Mouse (Mus musculus): ENCODE measurements around the gene Add2.

Add2 gene

DNA sequence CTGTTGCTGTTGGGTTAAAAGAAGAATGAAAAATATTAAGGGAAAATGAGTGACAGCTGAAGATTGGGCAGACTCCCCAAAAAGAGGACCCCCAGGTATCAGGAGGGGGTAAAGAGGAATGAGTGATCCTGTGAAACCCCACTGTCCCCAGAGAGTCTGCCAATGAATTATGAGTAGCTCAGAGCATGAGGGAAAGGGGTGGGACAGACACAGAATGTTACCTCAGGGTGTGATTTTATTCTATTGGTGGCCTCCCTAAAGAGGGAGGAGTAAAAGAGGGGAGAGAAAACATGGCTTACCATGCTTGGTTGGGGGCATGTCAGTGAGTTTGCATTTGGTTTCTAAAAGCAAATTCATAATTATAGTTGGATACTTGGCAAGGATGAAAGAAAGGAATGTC lies 50.8 kb downstream of the Add2 start:
- no peak for DNase-seq (ENCODE audit: low read depth)

DNA sequence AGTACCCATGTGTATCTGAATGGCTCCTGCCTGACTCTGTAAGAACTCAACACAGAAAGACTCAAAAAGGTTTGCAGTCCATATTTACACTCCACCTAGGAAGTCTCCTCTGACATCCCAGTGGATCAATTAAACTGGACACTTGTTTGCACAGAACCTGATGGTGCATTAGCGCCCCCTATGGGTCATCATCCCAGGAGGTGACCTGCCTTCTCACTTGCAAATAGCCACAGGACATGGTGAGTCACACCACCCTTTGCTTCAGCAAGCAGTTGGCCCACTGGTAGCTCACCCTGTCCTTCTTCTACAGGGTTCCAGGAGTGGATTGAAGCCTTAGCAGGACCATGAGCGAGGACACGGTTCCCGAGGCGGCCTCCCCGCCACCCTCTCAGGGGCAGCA lies 57.0 kb downstream of the Add2 start:
- peak; percentile 28 for DNase-seq (ENCODE audit: low read depth)

DNA sequence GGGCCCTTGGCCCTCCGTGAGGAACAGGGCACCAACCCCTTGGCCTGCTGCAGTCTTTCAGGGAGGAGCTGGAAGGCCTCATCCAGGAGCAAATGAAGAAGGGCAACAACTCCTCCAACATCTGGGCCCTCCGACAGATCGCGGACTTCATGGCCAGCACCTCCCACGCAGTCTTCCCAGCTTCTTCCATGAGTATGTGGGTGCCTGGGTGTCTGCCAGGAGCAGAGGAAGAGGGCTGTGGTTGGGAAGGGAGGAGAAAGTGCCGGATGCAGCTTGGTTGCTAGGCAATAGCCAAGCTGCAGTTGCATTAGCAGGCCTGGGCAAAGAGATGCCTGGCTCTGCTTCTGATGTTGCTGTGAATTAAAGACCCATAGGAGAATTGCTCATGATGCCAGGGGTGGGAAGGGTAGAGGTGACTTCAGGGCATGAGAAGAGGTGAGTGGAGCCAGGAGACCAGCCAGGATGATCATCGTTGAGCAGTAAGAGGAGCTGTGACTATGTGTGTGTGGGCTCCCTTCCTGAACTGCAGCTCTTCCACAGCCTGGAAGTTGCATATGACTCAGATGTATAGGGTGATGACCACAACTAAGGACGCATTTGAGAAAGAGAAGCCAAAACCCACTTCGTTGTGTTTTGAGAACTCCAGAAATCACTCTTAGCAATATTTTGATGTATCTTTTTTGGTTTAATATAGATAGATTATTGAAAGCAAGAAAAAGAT lies 58.5 kb downstream of the Add2 start:
- no peak for DNase-seq (ENCODE audit: low read depth)

DNA sequence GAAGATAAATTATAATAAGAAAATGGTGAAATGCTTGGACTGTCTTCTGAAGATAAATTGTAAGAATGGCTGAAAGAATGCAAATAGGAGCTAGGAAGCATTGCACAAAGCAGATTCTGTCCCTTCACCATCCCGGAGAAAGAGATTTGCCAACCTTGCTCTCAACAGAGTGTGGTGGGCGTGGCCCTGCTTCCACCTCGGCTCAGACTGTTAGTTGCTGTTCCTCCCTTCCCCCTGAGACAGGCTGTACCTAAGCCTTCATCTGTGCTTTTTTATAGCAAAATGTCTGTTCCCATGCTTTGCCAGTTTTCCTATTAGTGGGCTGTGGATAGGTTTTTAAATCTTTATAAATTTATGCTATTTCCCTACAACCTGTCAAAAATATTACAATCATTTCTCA lies 59.3 kb downstream of the Add2 start:
- no peak for DNase-seq (ENCODE audit: low read depth)

DNA sequence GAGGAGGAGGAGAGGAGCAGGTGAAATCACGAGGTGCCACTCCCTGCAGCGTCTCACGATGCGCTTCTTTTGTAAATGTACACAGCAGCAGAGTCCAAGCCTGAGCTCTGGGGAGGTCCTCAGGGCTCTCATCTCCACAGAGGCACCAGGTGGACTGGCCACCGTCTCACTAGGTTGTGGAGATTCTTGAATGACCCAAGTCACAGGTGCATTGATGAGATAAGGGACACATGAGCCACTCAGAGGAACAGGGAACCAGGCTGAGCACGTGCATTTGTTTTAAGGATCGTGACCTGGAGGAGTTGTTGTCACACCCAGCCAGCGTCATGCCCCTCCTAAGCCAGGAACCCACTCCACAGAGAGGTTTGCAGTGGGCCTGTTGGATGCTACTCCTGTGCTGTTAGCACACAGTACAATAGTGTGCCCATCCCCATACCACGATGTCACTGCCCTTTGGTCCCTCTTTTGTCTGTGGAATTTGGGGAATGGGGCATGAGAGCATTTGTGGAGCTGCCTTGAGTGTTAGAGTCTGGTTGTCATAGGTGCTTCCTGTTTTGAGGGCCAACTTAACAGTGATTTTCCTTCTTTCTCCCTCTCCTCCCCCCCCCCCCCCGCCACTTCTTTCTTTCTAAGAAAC lies 65.8 kb downstream of the Add2 start:
- no peak for DNase-seq (ENCODE audit: low read depth)

DNA sequence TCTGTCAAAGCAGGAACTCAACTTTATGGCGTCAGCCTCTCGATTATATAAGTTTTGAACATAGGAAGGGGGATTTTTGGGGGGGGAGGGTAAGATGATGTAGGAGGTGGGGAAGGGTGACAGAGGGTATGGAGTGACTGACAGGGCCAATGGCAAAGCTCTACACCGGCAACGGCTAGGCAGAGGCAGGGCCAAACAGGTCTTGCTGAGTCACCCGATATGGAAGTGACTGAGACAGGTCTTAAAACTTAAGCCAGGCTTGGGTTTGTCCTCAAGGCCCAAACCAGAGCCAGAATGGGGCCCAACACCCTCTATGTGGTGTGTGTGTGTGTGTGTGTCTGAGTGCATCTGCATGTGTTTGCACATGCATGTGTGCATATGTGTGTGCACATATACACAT lies 67.0 kb downstream of the Add2 start:
- DNase-seq (ENCODE audit: low read depth): no peak

DNA sequence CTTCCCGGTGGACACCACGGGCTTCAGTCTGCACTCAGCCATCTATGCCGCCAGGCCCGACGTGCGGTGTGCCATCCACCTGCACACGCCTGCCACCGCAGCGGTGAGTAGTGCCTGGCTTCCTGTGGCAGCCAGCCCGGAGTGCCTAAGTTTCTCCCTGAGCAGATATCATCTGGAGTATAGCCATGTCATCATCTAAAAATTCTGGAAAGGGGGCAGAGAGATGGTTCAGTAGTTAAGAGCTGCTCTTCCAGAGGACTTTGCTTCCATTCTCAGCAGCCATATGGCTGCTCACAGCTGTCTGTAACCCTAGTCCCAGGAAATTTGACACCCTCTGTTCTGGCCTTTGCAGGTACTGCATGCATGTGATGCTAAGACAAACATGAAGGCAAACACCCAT lies 68.3 kb downstream of the Add2 start:
- no peak for DNase-seq (ENCODE audit: low read depth)

DNA sequence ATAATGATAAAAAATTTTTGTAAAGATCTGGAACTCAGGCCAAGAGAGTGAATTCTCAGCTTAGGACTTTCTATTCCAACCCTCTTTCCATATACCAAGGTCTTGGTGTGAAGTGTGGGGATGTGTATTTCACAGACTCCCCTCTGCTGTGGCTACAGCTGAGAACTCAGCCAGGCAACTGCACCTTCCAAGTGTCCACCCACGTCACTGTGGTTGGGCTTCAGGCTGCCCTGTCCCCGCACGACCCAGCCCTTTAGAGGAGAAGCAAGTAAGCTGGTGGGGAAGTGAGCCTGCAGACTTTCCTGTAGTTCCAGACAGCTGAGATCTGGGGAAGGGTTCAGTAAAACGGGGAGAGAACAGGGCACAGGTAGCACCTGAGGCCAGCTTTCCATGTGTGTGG lies 68.7 kb downstream of the Add2 start:
- no peak for DNase-seq (ENCODE audit: low read depth)

DNA sequence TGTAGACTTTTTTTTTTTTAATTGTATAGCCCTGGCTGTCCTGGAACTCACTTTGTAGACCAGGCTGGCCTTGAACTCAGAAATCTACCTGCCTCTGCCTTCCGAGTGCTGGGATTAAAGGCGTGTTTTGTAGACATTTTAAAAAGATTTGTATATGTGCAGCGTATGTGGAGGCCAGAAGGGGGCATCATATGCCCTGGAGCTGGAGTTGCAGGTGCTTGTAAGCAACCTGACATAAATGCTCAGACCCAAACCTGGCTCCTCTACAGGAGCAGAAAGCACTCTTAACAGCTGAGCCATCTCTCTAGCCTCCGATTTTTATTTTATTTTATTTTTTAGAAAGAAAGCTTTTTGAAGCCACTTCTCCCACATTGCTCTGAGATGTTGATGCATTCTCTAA lies 70.5 kb downstream of the Add2 start:
- peak; percentile 4 for DNase-seq (ENCODE audit: low read depth)

DNA sequence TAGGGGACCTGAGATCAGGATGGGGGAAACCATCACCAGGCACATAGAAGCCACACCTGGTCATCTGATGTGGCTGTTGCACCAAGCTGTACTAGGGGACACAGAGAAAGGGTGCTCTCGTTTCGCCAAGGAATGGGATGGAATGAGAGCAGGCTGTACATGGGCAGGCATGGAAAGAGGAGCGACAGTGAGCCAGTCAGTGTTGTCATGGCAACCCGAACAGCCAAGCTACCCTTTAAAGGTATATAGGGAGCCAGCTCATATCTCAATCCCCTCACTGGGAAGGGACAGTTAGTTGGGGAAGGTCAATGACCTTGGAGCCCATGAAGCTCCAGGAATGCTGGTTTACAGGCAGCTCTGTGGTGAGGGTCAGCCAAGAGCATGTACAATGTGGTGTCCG lies 73.0 kb downstream of the Add2 start:
- DNase-seq (ENCODE audit: low read depth): no peak

DNA sequence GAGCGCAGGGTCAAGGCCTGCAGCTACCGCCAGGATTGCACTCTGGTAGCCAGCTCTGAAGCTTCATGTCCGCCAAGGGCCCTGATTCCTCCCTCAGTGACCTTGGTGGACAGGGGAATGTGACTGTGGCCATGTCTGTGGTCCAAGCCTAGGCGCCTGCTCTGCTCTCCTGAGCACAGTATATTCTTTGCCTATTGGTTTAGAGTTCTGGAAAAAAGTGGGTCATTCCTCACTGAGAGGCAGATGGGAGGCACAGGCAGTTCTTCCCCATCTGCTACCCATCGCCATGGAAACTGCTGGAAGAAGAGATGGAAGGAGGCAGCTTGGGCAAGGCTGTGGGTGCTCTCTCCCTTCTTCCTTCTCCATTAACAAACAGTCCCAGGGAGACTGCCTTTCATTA lies 74.4 kb downstream of the Add2 start:
- no peak for DNase-seq (ENCODE audit: low read depth)

DNA sequence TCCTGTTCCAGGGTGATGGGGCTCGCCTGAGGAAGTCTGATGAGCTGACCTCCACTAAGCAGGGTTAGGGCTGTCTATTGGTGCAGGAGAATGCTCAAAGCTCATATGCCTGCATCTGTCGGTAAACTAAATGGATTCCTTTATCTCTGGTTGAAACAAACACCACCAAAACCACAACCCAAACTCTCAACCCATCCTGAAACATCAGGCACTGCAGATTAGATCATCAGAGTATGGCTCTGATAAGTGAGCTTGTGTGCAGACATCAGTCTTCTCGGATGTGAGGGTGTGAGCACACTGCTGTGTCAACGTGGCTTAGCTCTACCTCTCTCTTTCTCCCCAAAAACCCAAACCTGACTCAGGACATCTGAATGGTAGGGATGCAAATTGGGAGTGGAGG lies 75.1 kb downstream of the Add2 start:
- DNase-seq (ENCODE audit: low read depth): no peak

DNA sequence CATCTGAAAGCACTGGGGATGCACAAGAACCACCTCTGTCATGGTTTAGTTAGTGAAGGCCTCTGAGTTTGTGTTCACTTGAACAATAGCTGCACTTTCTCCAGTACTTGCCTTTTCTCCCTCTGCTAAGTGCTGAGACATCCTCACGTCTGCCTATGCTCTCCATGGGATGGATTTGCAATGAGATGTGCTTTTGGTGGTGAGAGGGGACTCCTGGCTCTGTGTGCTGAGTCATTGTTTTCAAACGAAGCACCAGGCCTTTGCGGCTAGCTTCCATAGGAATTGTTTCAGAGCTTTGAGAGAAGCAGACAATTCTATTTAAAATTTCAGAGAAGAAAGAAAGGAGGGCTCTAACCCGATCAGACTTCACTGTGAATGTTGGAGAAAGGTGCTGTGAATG lies 76.2 kb downstream of the Add2 start:
- no peak for DNase-seq (ENCODE audit: low read depth)

DNA sequence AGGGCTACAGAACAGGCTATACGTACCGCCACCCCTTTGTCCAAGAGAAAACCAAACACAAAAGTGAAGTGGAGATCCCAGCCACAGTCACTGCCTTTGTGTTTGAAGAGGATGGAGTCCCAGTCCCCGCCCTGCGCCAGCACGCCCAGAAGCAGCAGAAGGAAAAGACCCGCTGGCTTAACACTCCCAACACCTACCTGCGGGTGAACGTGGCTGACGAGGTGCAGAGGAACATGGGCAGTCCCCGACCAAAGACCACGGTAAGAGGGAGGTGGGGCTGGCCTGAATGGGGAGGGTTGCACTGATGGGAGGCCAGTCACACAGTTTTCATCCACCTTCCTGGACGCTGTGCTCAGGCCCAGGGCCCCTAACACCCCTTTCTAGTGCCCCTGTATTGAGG lies 77.6 kb downstream of the Add2 start:
- no peak for DNase-seq (ENCODE audit: low read depth)

DNA sequence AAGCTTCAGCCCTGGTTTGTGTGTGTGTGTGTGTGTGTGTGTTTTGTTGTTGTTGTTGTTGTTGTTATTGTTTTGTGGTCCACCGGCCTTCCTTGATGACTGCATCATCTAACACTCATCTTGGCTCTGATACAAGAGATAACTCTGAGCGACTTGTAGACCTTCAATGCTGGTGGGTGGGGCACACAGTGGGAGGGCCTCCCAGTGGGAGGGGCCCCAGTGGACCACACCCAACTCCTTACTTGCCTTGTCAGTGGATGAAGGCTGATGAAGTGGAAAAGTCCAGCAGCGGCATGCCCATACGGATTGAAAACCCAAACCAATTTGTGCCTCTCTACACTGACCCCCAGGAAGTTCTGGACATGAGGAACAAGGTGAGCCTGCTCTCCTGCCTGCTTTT lies 78.6 kb downstream of the Add2 start:
- DNase-seq (ENCODE audit: low read depth): no peak

DNA sequence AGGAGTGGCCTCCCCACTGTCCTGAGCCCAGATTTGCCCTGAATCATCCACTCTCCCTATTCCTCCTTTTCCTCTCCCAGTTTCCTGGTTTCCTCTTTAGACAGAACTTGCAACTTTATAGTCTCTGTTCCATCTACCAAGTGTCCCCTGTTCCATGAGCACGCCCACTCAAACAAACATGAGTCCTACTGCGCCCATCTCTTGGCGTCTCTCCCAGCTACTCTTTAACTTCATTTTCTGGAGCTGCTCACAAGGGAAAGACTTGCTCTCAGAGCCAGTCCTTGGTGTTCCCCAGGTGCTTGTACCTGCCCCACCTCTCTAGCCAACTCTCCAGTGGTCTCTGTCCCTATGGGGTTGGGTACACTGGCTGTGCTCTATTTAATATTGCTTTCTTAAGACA lies 87.4 kb downstream of the Add2 start:
- no peak for DNase-seq (ENCODE audit: low read depth)

DNA sequence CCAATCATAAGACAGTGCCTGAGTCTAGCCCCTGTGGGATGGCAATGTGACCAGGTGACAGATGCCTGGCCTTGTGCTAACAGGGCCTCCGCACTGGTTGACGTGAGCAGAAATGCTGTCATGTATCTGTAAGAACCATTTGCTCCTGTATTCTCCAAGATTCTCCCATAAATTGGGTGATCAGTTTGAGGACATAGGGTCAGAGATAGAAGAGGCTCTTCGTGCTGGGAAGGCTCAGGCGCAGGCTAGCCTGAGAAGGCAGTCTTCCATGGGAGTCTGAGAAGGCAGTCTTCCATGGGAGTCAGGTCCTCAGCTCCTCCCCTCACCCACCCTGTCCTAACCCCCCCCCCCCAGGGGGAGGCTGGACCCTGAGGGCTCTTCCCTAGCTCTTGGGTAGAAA lies 94.6 kb downstream of the Add2 start:
- DNase-seq (ENCODE audit: low read depth): no peak

DNA sequence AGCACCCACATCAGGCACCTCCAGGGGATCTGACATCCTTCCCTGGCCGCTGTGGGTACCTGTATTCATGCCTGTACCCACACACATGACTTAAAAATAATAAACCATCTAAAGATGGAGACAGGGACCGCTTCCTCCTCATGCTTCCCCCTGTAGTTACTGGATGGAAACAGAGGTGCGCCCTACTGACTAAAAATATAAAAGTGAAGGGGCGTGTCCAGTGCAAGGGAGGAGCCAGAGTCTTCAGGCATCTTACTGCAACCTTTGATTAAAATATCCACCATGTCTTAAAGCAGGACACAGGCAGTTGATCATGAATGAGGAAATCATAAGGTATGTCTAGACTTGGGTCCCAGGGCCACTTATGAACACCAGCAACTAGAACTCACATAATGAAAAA lies 97.3 kb downstream of the Add2 start:
- DNase-seq (ENCODE audit: low read depth): peak; percentile 6

DNA sequence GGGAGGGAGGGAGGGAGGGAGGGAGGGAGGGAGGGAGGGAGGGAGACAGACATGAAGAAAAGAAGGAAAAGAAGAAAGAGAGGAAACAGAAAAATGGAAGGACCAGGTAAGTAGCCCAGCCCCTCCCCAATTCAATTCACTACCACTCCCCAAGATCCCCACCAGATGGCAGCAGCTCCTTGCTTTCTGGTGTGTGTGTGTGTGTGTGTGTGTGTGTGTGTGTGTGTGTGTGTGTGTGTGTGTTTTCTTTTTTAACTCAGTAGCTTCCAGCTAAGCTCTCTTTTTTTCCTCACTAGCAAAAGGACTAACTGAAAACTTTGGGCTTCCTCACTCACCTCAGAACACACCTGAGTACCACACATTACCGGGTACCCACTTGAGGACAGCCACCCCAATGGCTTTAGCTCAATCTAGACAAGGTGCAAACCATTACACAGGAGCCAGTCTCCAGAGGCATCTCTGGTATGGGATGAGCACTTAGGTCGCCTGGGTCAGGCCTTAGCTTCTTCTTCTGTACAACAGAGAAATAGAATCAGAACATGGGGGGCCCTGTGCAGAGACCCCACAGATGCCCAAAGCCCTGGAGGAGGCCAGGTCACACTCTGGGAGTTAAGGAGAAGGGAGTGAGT lies 98.6 kb downstream of the Add2 start:
- DNase-seq (ENCODE audit: low read depth): peak; percentile 74

DNA sequence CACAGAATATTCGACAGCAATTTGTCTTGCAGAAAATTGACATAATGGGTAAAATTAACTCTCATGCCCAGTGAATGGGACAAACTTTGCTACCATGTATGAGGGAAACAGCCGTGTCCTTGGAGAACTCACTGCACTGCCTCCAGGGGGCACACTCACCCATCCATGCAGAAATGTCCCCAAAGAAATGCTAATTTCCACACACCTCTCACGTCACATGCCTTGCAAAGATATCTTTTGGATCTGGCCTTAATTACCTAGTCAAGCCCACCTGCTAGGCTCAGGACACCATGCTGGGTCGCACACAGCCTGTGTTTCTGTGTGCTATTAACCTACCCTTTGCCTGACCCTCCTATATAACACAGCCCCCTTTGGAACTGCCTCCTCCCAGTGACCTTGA lies 100.0 kb downstream of the Add2 start:
- peak; percentile 32 for DNase-seq (ENCODE audit: low read depth)

DNA sequence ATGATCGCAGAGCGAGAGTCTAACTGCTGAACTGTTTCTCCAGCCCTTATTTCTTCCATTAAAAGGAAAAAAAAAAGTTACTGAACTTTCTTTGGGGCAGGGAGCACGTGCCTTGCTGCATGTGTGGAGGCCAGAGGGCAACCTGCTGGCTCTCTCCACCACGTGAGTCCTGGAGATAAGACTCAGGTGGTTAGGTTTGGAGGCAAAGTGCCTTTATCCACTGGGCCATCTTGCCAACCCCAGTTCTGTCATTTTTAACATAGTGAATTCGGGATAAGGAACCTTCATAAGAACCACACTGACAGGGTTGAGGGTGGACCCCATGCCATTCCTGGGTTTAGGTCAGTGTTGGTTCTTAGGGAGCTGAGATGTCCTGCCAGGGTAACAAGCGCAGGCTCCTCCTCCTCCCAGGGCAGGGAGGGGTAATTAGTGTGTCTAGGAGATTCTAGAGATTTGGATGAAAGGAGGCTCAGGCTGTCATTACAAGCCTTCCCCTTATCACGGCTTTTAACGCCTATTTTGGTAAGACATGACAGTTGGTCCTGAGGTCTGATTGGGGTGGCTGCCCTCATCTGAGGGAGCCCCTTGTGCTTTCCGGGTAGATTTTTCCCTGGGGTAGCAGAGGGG lies 101.5 kb downstream of the Add2 start:
- no peak for DNase-seq (ENCODE audit: low read depth)

DNA sequence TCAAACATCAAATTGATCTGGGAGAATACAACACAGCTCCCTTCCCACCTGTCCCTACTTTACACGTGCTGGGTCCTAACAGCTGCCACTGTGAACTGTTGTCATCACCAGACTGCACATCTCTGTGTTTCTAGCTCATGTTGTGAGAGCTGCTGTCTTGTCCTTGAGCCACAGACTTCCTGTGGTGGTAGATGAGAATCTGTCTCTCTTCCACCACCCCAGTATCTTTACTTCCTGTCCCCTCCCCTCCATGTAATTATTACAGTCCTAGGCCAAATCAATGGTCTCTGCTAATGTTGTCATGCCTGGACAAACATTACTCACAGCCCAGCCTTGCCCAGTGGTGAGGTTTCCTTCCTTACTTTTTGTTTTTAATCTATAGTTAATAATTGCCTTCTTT lies 105.4 kb downstream of the Add2 start:
- DNase-seq (ENCODE audit: low read depth): peak; percentile 15

DNA sequence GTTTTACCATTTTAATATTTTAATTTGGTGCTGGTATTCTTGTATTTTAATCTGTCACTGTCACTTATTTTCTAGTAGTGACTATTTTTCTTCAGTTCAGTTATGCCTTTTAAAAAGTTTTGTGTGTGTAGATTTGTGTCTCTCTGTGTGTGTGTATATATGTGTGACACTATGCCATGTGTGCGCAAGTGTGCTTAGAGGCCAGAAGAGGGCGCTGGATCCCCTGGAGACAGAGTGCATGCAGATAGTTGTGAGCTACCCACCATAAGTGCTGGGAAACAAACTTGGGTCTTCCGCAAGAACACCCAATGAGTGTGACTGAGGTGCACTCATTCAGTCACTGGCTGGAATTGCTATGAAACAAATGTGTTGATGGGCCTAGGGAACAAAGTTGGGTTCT lies 107.7 kb downstream of the Add2 start:
- DNase-seq (ENCODE audit: low read depth): no peak

Data from naive thymus-derived CD4-positive, alpha-beta T cell, adult 2 months (primary cell).